Mouse (Mus musculus): ENCODE data around the gene Ltb4r1.
A peak's percentile ranks its signal among the peaks of the same experiment; 100 is the strongest.

Gene Ltb4r1

GRCm38 (mm10) chr14:55765696-55766095 lies at the start of gene Ltb4r1:
Gene Ltb4r1 (plus strand): TSS chr14:55765962.
- DNase-seq (ENCODE audit: low spot score in 2 of 2), result no peak

- DNase-seq (ENCODE audit: low spot score in 2 of 2), result no peak
Measured at GRCm38 (mm10) chr14:55716271-55716670, 49.5 kb upstream of the Ltb4r1 start.

GRCm38 (mm10) chr14:55716884-55717283 lies 48.9 kb upstream of the Ltb4r1 start:
- DNase-seq (ENCODE audit: low spot score in 2 of 2), result no peak

GRCm38 (mm10) chr14:55719737-55720136 lies 46.0 kb upstream of the Ltb4r1 start:
- DNase-seq (ENCODE audit: low spot score in 2 of 2), result no peak

DNA sequence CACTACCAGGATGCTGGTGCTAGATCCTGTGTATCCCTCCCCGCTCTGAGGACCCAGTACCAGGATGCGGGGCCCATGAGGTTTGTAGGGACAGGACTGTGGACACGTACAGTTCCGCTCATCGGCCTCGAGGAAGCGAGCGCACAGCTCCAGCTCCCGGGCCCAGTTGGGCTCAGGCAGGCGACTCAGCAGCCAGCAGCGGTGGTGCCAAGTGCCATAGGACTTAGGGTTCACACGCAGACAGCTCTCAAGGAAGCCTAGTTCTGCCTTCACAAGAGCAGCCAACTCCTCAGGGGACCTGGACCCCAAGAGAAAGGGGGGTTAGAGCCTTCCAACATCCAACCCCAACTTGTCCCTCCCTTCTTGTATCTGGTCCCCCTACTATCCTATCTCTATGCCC lies 45.1 kb upstream of the Ltb4r1 start:
- DNase-seq (ENCODE audit: low spot score in 2 of 2), result no peak

DNA sequence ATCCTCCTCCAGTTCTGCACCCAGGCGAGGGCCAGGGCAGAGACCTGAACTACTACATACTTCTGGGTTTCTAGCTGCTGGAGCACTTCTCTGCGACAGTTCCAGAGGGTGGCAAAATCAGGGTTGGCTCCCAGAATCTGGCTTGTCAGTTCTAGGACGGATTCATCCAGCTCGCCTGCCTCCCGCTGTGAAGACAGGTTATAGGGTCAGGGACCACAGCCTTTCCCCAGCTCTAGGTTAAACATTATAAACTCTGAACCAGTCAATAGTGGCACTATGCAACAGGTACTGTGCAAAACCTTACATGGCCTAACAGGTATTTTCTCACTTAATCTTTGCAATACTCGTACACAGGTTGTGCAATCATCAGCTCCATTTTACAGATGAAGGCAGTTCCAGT lies 44.7 kb upstream of the Ltb4r1 start:
- no peak for DNase-seq (ENCODE audit: low spot score in 2 of 2)

- DNase-seq (ENCODE audit: low spot score in 2 of 2), result peak; percentile 88 to 92
Measured at GRCm38 (mm10) chr14:55721700-55722437, 43.9 kb upstream of the Ltb4r1 start, which contains the start of gene Rabggta. Gene Rabggta (minus strand): TSS chr14:55722263.

DNA sequence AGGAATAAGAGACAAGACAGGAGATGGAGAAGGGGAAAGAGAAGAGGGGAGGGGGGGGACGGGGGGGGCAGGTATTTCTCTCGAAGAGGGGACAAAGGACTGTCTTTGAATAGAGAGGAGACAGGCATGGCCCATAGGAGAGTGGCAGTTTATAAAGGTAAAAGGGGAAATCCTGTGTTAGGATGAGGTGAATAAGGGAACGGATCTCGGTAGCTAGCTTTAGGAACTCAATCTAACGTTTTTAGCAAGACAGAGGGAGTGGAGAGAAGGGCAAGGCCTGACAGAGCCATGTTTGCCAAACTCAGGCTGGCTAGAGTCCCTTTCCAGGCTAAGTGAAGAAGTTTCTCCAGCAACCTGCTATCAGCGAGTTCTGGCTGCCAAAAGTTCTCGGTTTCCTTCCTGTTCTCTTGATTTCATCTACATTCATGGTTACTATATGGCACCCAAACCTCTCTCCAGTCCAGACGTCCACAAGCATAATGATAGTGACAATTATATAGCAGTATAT lies 43.3 kb upstream of the Ltb4r1 start:
- DNase-seq (ENCODE audit: low spot score in 2 of 2), result no peak

- no peak for DNase-seq (ENCODE audit: low spot score in 2 of 2)
Measured at GRCm38 (mm10) chr14:55723433-55723832, 42.3 kb upstream of the Ltb4r1 start.

- no peak for DNase-seq (ENCODE audit: low spot score in 2 of 2)
Measured at GRCm38 (mm10) chr14:55724411-55724871, 41.3 kb upstream of the Ltb4r1 start.

DNA sequence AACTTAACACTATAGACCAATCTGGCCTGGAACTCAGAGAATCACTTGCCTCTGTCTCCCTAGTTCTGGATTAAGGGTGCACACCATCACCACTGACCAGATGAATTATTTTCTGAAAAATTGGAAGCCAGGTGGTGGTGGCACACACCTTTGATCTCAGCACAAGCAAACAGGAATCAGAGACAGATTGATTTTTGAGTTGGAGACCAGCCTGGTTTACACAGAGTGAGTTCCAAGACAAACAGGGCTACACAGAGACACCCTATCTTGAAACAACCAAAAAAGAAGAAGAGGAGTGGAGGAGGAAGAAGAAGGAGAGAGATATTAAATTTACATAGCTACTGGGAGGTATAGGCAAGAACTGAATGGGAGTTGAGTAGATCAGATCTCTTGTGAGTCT lies 39.5 kb upstream of the Ltb4r1 start:
- no peak for DNase-seq (ENCODE audit: low spot score in 2 of 2)

- no peak for DNase-seq (ENCODE audit: low spot score in 2 of 2)
Measured at GRCm38 (mm10) chr14:55727889-55728685, 37.7 kb upstream of the Ltb4r1 start.

DNA sequence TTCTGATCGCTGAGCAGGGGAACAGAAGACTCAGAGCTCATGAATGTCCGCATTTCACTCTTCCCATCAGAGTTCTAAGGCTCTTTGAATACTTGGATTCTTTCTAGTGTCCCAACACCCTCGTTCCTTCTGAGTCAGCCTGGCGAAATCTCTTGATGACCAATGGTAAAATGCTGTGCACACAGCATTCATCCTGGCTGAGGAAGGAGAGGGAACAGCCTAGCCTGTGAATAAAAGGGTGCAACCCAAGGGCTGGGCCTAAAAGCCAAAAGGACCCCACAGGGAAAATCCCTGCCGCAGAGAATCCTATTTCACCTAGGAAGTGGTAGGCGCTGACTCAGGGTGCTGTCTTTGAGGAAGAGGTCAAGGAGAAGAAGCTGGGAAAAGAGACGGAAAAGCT lies 35.6 kb upstream of the Ltb4r1 start:
- DNase-seq (ENCODE audit: low spot score in 2 of 2), result no peak

DNA sequence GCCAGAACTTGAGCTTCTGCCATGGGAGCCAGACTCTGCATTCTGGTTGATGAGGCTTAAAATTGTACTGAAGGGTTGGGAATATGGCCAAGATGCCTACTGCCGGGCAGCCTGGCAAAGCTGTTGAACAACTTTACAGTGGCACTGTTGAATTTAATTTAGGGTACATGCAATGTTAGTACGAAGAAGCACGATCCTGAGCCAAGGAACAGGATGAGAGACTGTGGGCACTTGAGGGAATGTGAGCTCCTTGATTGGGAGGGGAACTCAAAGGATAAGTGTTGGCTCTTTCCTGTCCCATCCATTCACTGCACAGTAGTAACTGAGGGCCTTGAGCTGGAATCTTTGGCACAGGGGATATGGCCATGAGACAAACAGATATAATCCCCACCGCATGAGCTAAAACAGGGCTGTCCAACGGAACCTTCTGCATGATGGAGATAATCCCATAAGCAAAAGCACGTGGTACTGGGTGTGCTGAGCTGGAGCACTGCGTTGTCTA lies 35.2 kb upstream of the Ltb4r1 start:
- peak in 1 of 2 experiments; percentile 30 for DNase-seq (ENCODE audit: low spot score in 2 of 2)

DNA sequence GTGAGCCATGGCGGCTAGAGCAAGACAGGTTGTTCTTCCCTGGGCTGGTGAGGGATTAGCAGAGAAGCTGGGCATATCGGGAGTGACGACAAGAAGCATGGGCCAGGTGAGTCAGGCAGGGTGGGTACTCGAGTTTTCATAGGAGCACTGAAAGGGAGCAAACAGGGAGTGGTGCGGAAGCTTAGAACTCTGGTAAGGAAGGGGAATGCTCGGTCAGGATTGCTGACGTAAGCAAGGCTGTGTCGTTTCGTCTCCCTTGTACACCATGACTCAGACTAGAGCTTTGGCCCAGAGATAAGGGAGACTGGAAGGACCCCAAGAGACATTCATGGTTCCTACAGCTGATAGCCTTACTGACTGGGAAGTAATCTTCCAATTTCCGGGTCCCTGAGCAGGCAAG lies 31.9 kb upstream of the Ltb4r1 start:
- DNase-seq (ENCODE audit: low spot score in 2 of 2), result no peak

DNA sequence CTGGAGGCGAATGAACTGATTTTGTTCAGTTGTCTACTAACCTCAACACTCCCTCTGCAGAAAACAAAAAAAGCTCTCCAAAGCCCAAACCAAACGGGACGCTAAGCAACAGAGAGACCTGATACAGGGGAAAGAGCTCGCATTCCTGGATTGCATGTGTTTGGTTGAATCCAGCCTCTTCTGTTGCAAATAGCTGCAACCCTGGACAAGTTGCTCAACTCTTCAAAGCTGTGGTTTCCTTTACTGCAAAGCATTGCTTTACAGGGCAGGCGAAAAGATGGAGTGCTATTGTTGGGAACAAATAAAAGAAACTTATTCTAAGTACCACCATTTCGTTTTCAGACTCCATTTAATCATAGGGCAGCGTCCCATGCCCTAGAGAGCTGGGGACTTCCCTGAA lies 30.9 kb upstream of the Ltb4r1 start:
- no peak for DNase-seq (ENCODE audit: low spot score in 2 of 2)

- DNase-seq (ENCODE audit: low spot score in 2 of 2), result no peak
Measured at GRCm38 (mm10) chr14:55735334-55735733, 30.4 kb upstream of the Ltb4r1 start.

DNA sequence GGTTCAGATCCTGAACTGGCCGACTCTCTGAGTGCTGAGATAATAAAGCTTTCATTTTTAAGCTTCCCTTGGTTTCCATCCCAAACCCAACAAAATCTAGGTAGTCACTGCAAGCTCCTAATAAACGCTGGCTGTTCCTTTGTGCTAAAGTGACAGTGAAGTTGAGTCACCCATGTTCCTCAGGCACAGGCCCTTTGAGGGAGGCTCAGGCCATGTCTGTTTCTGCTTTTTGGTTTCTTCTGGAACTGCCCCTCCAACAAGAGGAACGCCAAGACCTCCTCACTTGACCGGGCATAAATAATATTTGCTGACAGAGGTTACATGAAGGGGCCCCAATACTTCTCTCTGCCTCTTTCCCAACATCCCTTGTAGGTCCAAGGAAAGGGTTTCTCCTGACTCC lies 30.0 kb upstream of the Ltb4r1 start:
- DNase-seq (ENCODE audit: low spot score in 2 of 2), result no peak

DNA sequence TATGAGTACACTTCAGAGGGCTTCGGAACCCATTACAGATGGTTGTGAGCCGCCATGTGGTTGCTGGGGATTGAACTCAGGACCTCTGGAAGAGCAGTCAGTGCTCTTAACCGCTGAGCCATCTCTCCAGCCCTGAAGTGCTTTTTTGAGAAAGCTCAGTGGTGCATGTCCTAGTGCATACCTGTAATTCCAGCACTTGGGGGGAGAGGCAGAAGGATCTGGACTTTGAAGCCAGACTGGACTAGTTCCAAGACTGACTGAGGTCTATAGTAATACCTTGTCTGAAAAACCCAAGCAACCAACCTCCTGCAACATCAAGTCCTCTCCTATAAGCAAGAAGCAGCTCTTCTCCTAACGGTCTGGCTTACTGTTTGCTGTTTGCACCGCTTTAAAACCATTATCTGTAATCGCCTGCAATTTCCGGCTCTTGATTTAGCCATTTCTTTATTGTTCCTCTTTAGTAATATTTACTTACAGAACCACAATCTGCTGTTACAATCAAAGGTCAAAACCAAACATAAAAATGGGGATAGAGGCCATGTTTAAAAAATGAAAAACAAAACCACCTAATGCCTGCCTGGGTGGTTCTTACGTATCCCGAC lies 28.6 kb upstream of the Ltb4r1 start:
- DNase-seq (ENCODE audit: low spot score in 2 of 2), result no peak

DNA sequence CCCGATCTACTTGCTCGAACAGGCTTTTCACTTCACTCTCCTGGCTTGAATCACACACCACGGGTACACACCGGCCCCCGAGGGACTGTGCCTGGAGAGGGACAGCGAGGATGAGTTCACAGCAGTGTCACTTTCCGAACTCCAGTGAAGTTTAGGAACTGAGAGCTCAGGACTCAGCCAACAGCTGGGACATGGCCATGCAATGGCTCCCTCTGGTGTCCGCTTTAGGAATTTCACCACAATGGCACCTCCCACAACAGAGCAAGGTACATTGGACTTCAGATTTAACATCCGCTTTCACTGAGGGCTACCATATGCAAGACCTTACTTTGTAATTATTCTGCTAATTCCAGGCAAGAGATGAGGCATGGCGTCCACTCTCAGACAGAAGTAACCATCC lies 22.1 kb upstream of the Ltb4r1 start:
- DNase-seq (ENCODE audit: low spot score in 2 of 2), result peak; percentile 83 to 90

- DNase-seq (ENCODE audit: low spot score in 2 of 2), result peak; percentile 65 to 87
Measured at GRCm38 (mm10) chr14:55745180-55745860, 20.4 kb upstream of the Ltb4r1 start, which contains the start of the genes Dhrs1 and Nop9. Gene Dhrs1 (minus strand): TSS chr14:55745690. Gene Nop9 (plus strand): TSS chr14:55745693.

Data from cerebellum, postnatal 4 days (tissue).